Mouse (Mus musculus) kidney, postnatal 36 days (tissue): ENCODE measurements around the gene Srsf5.
"Not testable (repeated sequence)": the region's sequence is repeated elsewhere in the genome, so short reads cannot be mapped to it uniquely, and the experiment has no call there.

ENCODE experiments used
- DNase-seq, 2 experiments: peaks; one replicate each; pipeline ENCODE4 v3.0.0; 2021 to 2022; ENCODE audit warnings: mixed read lengths in 2 of 2

Gene Srsf5

GRCm38 (mm10) chr12:80945334-80945995, at the start of gene Srsf5:
Gene Srsf5 (plus strand): TSS chr12:80945504.
- DNase-seq = peak; percentile 98 to 99

- no peak for DNase-seq
These were observed 35.7 kb upstream of the Srsf5 start for GRCm38 (mm10) chr12:80909631-80910030.

GRCm38 (mm10) chr12:80917764-80918163, 27.5 kb upstream of the Srsf5 start:
- peak; percentile 37 to 76 for DNase-seq

- no peak for DNase-seq
These were observed 24.0 kb upstream of the Srsf5 start for GRCm38 (mm10) chr12:80921301-80921700.

GRCm38 (mm10) chr12:80922869-80923268, 22.4 kb upstream of the Srsf5 start:
- DNase-seq = peak in 1 of 2 experiments; percentile 36

GRCm38 (mm10) chr12:80923602-80924001, 21.7 kb upstream of the Srsf5 start:
- no peak for DNase-seq

- DNase-seq = peak; percentile 29 to 56
These were observed 21.1 kb upstream of the Srsf5 start for GRCm38 (mm10) chr12:80924205-80924604.

- peak; percentile 84 to 88 for DNase-seq
These were observed 19.4 kb upstream of the Srsf5 start for GRCm38 (mm10) chr12:80925919-80926318.

- no peak for DNase-seq
These were observed 18.8 kb upstream of the Srsf5 start for GRCm38 (mm10) chr12:80926550-80926949.

- DNase-seq = no peak
These were observed 17.8 kb upstream of the Srsf5 start for GRCm38 (mm10) chr12:80927518-80927917.

- DNase-seq = peak; percentile 51 to 81
These were observed 16.4 kb upstream of the Srsf5 start for GRCm38 (mm10) chr12:80928881-80929280.

- DNase-seq = peak; percentile 32 to 86
These were observed 15.2 kb upstream of the Srsf5 start for GRCm38 (mm10) chr12:80930141-80930540.

GRCm38 (mm10) chr12:80931402-80932140, 13.7 kb upstream of the Srsf5 start:
- DNase-seq = peak in 1 of 2 experiments; percentile 30

GRCm38 (mm10) chr12:80932865-80933264, 12.4 kb upstream of the Srsf5 start:
- peak in 1 of 2 experiments; percentile 30 for DNase-seq

- DNase-seq = no peak
These were observed 8.6 kb upstream of the Srsf5 start for GRCm38 (mm10) chr12:80936751-80937150.

GRCm38 (mm10) chr12:80937331-80938029, 7.8 kb upstream of the Srsf5 start:
- DNase-seq = no peak

- DNase-seq = peak; percentile 79 to 81
These were observed 6.7 kb upstream of the Srsf5 start for GRCm38 (mm10) chr12:80938642-80939041.

- DNase-seq = no peak
These were observed 6.1 kb upstream of the Srsf5 start for GRCm38 (mm10) chr12:80939165-80939564.

- DNase-seq = no peak
These were observed 3.4 kb upstream of the Srsf5 start for GRCm38 (mm10) chr12:80941886-80942285.

GRCm38 (mm10) chr12:80943395-80943794, 1.9 kb upstream of the Srsf5 start:
- no peak for DNase-seq

GRCm38 (mm10) chr12:80944204-80944603, 1.1 kb upstream of the Srsf5 start:
- DNase-seq = no peak

- DNase-seq = not testable (repeated sequence)
These were observed 356 bp upstream of the Srsf5 start for GRCm38 (mm10) chr12:80944963-80945333.

- DNase-seq = peak; percentile 95 to 97
These were observed 672 bp downstream of the Srsf5 start for GRCm38 (mm10) chr12:80945996-80946355.

GRCm38 (mm10) chr12:80948202-80948601, 2.9 kb downstream of the Srsf5 start:
- DNase-seq = no peak
